Mouse (Mus musculus): Measurements from ENCODE around the gene Apobec2. TPM values are rescaled to one million over a fixed set of nuclear protein-coding genes. Genes with fewer than 3 reads are reported as not detected.

Gene Apobec2
- polyA plus RNA-seq, 1 experiment from 2014 or later, result 0.98 TPM

DNA sequence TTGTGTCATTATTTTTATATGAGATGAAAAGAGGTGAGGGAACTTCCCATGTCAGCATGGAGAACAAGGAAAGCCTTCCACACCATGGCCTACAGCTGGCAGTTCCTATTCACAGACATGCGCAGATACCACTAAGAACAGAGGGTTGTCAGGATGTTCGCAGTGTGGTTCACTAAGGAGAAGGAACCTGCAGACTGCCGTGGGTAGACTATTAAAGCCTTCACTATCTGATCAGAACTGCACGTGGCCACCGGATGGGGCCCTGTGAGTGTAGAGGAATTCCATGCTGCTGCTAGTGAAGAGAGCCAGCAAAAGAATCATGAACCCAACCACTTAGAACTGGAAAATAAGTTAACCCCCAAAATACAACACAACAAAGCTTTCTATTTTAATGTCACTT, 43.3 kb downstream of the Apobec2 start:
- H3K27ac ChIP-seq, result no peak overlapping the region
- H3K4me1 ChIP-seq (replicated peaks), result no peaks in the 10 kb centered on the region
- peaks cover 89% of the 10 kb centered on the region for H3K36me3 ChIP-seq
- H3K27me3 ChIP-seq (ENCODE audit: insufficient read depth, poor library complexity, severe bottlenecking), result no peaks in the 10 kb centered on the region
- 95% methylated on average over 5 of the region's 5 CpGs for whole genome bisulfite sequencing
- H3K9me3 ChIP-seq, result no peaks in the 10 kb centered on the region
- no peak for DNase-seq (ENCODE audit: low spot score)
- H3K4me3 ChIP-seq, result no peak overlapping the region

- Histone ChIP-seq H3K27ac (no peak overlapping the region), H3K27me3 (ENCODE audit: insufficient read depth, poor library complexity, severe bottlenecking) (no peaks in the 10 kb centered on the region), H3K4me3 (no peak overlapping the region), H3K36me3 (peaks cover 81% of the 10 kb centered on the region), H3K4me1 (replicated peaks) (no peaks in the 10 kb centered on the region), H3K9me3 (no peaks in the 10 kb centered on the region)
- no peak for DNase-seq (ENCODE audit: low spot score)
- 81% methylated on average over 2 of the region's 2 CpGs for WGBS
These were observed 44.1 kb downstream of the Apobec2 start for GRCm38 (mm10) chr17:48388666-48389065.

GRCm38 (mm10) chr17:48385786-48386461, 46.8 kb downstream of the Apobec2 start:
- Histone ChIP-seq H3K27ac (no peak overlapping the region), H3K4me3 (no peak overlapping the region), H3K4me1 (replicated peaks) (no peaks in the 10 kb centered on the region), H3K27me3 (ENCODE audit: insufficient read depth, poor library complexity, severe bottlenecking) (no peaks in the 10 kb centered on the region), H3K36me3 (peaks cover 54% of the 10 kb centered on the region), H3K9me3 (no peaks in the 10 kb centered on the region)
- WGBS, result 82% methylated on average over 2 of the region's 2 CpGs
- DNase-seq (ENCODE audit: low spot score), result no peak

DNA sequence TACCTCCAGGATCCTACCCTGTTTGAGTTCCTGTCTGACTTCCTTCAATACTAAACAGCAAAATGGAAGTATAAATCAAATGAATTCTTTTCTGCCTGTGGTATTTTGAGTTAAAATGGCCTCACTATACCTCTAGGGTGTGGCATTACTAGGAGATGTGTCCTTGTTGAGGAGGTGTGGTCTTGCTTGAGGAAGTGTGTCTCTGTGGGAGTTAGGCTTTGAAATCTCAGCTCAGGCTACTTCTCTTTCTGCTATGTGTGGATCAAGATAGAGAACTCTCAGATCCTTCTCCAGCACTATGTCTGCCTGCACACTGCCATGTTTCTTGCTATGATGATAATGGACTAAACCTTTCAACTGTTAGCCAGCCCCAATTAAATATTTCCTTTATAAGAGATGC, 53.7 kb downstream of the Apobec2 start:
- no peaks in the 10 kb centered on the region for H3K27me3 ChIP-seq (ENCODE audit: insufficient read depth, poor library complexity, severe bottlenecking)
- DNase-seq (ENCODE audit: low spot score), result no peak
- no peaks in the 10 kb centered on the region for H3K9me3 ChIP-seq
- H3K27ac ChIP-seq, result no peak overlapping the region
- H3K4me1 ChIP-seq (replicated peaks), result no peaks in the 10 kb centered on the region
- no peak overlapping the region for H3K4me3 ChIP-seq
- H3K36me3 ChIP-seq, result no peaks in the 10 kb centered on the region

DNA sequence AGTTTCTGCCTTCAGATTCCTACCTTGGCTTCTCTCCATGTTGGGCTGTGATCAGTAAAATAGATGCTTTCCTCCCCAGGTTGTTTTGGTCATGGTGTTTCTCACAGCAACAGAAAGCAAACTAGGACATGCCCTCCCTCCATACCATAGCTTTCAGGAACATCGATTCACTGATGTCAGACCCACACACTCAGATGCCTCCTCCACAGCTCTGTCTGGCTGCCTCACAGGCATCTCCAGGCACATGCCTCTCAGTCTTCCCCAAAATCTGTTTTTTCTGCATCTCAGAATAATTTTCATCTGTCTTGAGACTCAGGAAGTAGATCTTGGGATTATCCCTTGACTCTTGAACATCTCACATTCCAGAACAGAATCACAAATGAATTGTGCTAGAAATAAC, 56.6 kb downstream of the Apobec2 start:
- H3K36me3 ChIP-seq, result no peaks in the 10 kb centered on the region
- no peaks in the 10 kb centered on the region for H3K27me3 ChIP-seq (ENCODE audit: insufficient read depth, poor library complexity, severe bottlenecking)
- no peak for DNase-seq (ENCODE audit: low spot score)
- H3K4me3 ChIP-seq, result no peak overlapping the region
- 90% methylated on average over 1 of the region's 1 CpGs for WGBS
- H3K9me3 ChIP-seq, result no peaks in the 10 kb centered on the region
- no peaks in the 10 kb centered on the region for H3K4me1 ChIP-seq (replicated peaks)
- H3K27ac ChIP-seq, result no peak overlapping the region

DNA sequence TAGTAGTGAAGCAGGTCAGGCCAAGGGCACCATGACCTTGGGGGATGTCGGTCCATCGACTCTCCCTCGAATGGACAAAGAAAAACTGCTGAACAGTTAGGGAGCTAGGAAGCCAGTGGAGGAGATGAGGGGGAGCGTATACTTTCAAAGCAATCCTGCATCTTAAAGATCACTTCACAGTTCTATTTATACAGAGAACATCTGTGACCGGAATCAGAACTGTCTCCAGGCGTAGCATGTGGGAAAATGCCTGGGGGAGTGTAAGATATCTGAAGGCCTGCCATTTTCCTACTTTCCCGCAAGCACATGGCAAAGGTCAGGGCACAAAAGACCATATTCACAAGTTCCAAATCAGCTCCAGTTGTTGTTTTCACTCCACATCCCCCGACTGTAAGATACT, 59.7 kb downstream of the Apobec2 start:
- Histone ChIP-seq H3K4me3 (no peak overlapping the region), H3K27me3 (ENCODE audit: insufficient read depth, poor library complexity, severe bottlenecking) (no peaks in the 10 kb centered on the region), H3K9me3 (no peaks in the 10 kb centered on the region), H3K27ac (no peak overlapping the region), H3K4me1 (replicated peaks) (no peaks in the 10 kb centered on the region), H3K36me3 (no peaks in the 10 kb centered on the region)
- 75% methylated on average over 8 of the region's 8 CpGs for WGBS
- DNase-seq (ENCODE audit: low spot score), result no peak

- H3K4me1 ChIP-seq (replicated peaks), result no peaks in the 10 kb centered on the region
- H3K9me3 ChIP-seq, result no peaks in the 10 kb centered on the region
- no peaks in the 10 kb centered on the region for H3K27me3 ChIP-seq (ENCODE audit: insufficient read depth, poor library complexity, severe bottlenecking)
- DNase-seq (ENCODE audit: low spot score), result no peak
- H3K4me3 ChIP-seq, result no peak overlapping the region
- H3K27ac ChIP-seq, result no peak overlapping the region
- no peaks in the 10 kb centered on the region for H3K36me3 ChIP-seq
These were observed 61.1 kb downstream of the Apobec2 start for GRCm38 (mm10) chr17:48371621-48372020.

Other genes starting within 250 kb of the Apobec2 start
- 0.06 TPM in 1 of 2 replicates, not detected in the other for gene Trem1, start 200.2 kb downstream of the Apobec2 start, polyA plus RNA-seq (2016; fragmentation: Nextera tagmentation; extraction: Ambion mirVana)
- not detected in 2 replicates for gene Trem3, start 185.2 kb downstream of the Apobec2 start, polyA plus RNA-seq (2016; fragmentation: Nextera tagmentation; extraction: Ambion mirVana)
- not detected in 2 replicates for gene Treml4, start 168.6 kb downstream of the Apobec2 start, polyA plus RNA-seq (2016; fragmentation: Nextera tagmentation; extraction: Ambion mirVana)
- 0.30 and 0.47 TPM in 2 replicates for gene Treml2, start 133.4 kb downstream of the Apobec2 start, polyA plus RNA-seq (2016; fragmentation: Nextera tagmentation; extraction: Ambion mirVana)
- 0.10 and 0.15 TPM in 2 replicates for gene B430306N03Rik, start 116.8 kb downstream of the Apobec2 start, polyA plus RNA-seq (2016; fragmentation: Nextera tagmentation; extraction: Ambion mirVana)
- gene Trem2, start 86.5 kb downstream of the Apobec2 start, polyA plus RNA-seq (2016; fragmentation: Nextera tagmentation; extraction: Ambion mirVana), result 1.2 and 3.5 TPM in 2 replicates
- gene Treml1, start 73.0 kb downstream of the Apobec2 start, polyA plus RNA-seq (2016; fragmentation: Nextera tagmentation; extraction: Ambion mirVana), result 1.8 and 2.5 TPM in 2 replicates
- 19.2 and 19.5 TPM in 2 replicates for gene Nfya, start 23.0 kb downstream of the Apobec2 start, polyA plus RNA-seq (2016; fragmentation: Nextera tagmentation; extraction: Ambion mirVana)
- 81.8 and 99.4 TPM in 2 replicates for gene Oard1, start 22.9 kb downstream of the Apobec2 start, polyA plus RNA-seq (2016; fragmentation: Nextera tagmentation; extraction: Ambion mirVana)
- gene Tspo2, start 18.6 kb upstream of the Apobec2 start, polyA plus RNA-seq (2016; fragmentation: Nextera tagmentation; extraction: Ambion mirVana), result 0.26 and 0.96 TPM in 2 replicates
- 0.07 and 0.56 TPM in 2 replicates for gene Unc5cl, start 22.0 kb upstream of the Apobec2 start, polyA plus RNA-seq (2016; fragmentation: Nextera tagmentation; extraction: Ambion mirVana)